8 mouse cellular contexts compared by ENCODE assay signal in the genomic region with DNA sequence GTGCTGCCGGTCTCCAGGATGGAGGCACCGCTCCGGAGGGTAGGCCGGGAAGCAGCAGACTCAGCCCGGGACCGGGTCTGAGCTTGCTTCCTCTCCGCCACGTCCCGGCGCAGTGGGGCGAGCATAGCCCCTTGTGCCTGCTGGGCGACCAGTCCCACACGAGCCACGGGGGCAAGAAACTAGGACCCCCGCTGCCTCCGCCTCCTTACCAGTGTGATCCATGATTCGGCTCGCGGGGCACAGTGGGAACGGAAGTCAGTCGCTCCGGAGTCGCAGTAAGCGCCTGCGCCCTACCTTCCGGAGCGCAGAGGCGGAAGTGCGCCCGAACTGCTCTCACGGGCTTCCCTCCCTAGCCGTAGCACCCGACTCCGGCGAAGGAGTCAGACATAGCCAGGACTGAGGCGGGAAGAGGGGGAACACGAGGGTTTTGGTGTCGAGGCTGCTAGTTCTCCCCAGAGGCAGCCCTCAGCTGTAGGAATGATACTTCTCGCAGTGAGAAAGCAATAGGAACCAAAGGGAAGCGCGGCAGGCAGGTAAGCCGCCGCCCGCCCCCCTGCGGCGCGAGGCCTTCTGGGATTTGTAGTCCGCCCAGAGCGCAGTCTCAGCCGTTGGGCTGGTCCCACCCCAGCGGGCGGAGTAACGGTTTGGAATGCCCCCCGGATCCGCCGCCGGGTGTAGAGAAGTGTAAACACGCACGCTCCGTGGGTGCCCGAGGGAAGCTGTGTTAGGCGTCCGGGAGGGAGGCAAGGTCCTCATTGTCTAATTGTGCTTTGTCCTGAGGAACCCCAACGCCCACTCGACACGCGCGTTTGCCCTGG. TPM values are rescaled to one million over a fixed set of nuclear protein-coding genes. Genes with fewer than 3 reads are reported as not detected.
DNase-seq lines count a peak whose midpoint lies in the region; ATAC-seq lines count a peak whose summit lies in the region.

A gene (minus strand): TSS at position 303 of the 818 bp plus-strand sequence.

- ATAC-seq in inflammation-experienced regulatory T-cells, adult 6 months = peak; percentile 89
- peak; percentile 97 for ATAC-seq in megakaryocyte-erythroid progenitor cell, adult 5-6 weeks (replicated peaks; ENCODE audit: low FRiP score, low TSS enrichment, poor library complexity, severe bottlenecking)

- intact Hi-C loops in gastrocnemius, postnatal 14 days (cut with DNase I; ENCODE audit: low total_unique reads) = loop anchor here (10.0 kb wide), 3 partner anchors 155 to 425 kb away; a partner anchor contains a TSS
- intact Hi-C loops in left cerebral cortex, postnatal 10 days (cut with DNase I) = loop anchor here (5.0 to 10.0 kb wide), 3 partner anchors 125 to 208 kb away; a partner anchor contains a TSS

- peak; percentile 89 for DNase-seq in adipocyte (ENCODE audit: low spot score)
- DNase-seq in embryo, embryonic 10 days (ENCODE audit: low spot score) = peak; percentile 97
- peak; percentile 96 for DNase-seq in gastrocnemius, postnatal 14 days
- peak; percentile 92 to 97 for DNase-seq in left cerebral cortex, postnatal 10 days (ENCODE audit: extremely low spot score in 1 of 2, low spot score in 2 of 2)
- peak; percentile 97 for DNase-seq in right cerebral cortex, postnatal 25 days
- DNase-seq in urinary bladder, postnatal 4 days (ENCODE audit: low spot score in 2 of 2) = peak; percentile 90

RNA-seq across cellular contexts. Expression of the gene that starts here (rescaled TPM):
- 1 to 10 TPM; 7.1 to 8.0 TPM for total RNA-seq in gastrocnemius, postnatal 14 days (2021)
- 10 to 100 TPM; 28.9 to 31.9 (median 30.2) TPM for polyA plus RNA-seq in inflammation-experienced regulatory T-cells, adult 6 months (2017; shearing (Covaris generic))
- total RNA-seq in left cerebral cortex, postnatal 10 days (2021) = 10 to 100 TPM; 22.5 to 22.6 TPM
- 27.1 and 53.1 TPM in 2 replicates for total RNA-seq in megakaryocyte-erythroid progenitor cell, adult 5-6 weeks (2014; fragmentation: Nextera tagmentation)
- total RNA-seq in megakaryocyte-erythroid progenitor cell, adult 5-6 weeks (2017) = 6.8 and 8.8 TPM in 2 replicates

Comparison
In these comparisons a context has a peak if more than half of its experiments do, and no peak if none do; other contexts are left out.
1. Peak in every context shown above with its lines: DNase-seq and ATAC-seq.